Mouse (Mus musculus): ENCODE results near the gene Hoxd9. TPM values are rescaled to one million over a fixed set of nuclear protein-coding genes. Genes with fewer than 3 reads are reported as not detected.

The Hoxd9 gene
- total and polyA plus RNA-seq, 3 experiments: not detected

- TF ChIP-seq ZNF384 (IDR thresholded peaks at IDR 0.05; ENCODE audit: low read depth, low read length) (no peak), POLR2A (IDR thresholded peaks at IDR 0.05; ENCODE audit: low read depth, low read length) (no peak)
Measured at GRCm38 (mm10) chr2:74747661-74748141, 50.2 kb downstream of the Hoxd9 start (continued).

- dilution Hi-C loops (cut with MboI; ENCODE audit: extremely low pct_ligation_motif_present, extremely low pct_unique_long_range_greater_than_20kb, low sequenced_read_pairs): no loop called here
- Histone ChIP-seq H3K27me3 (replicated peaks) (no peaks in the 10 kb centered on the region), H3K27ac (ENCODE audit: insufficient read depth, low read depth) (no peak overlapping the region), H3K4me1 (ENCODE audit: control insufficient read depth in 1 of 2, insufficient read depth in 2 of 2) (peaks cover 0 to 12% of the 10 kb centered on the region in 2 experiments; a peak in 2 of 4 replicates), H3K79me2 (replicated peaks; ENCODE audit: control insufficient read depth, extremely low read depth, insufficient read depth, poor library complexity, severe bottlenecking) (no peaks in the 10 kb centered on the region), H3K36me3 (replicated peaks in 1 of 2; ENCODE audit: control insufficient read depth in 1 of 2, insufficient read depth in 1 of 2, low read length in 1 of 2) (peaks cover 8 to 20% of the 10 kb centered on the region in 2 experiments), H3K9me3 (replicated peaks; ENCODE audit: low read length) (peaks cover 8% of the 10 kb centered on the region), H3K4me2 (ENCODE audit: insufficient read depth, low read depth, poor library complexity, severe bottlenecking) (no peak overlapping the region), H3K4me3 (replicated peaks in 1 of 3; ENCODE audit: low read depth in 2 of 3, low read length in 2 of 3, poor library complexity in 1 of 3) (no peak overlapping the region), H3K9ac (ENCODE audit: insufficient read depth, low read depth) (no peak overlapping the region)
- DNase-seq (ENCODE audit: extremely low read depth): no peak
- in situ Hi-C loops (cut with MboI; ENCODE audit: low pct_ligation_motif_present, low pct_unique_long_range_greater_than_20kb, low sequenced_read_pairs): no loop called here
- no peak for TF ChIP-seq MEF2A (IDR thresholded peaks at IDR 0.05; ENCODE audit: borderline replicate concordance, low read depth, low read length)
- no peak for TF ChIP-seq HCFC1 (IDR thresholded peaks at IDR 0.05; ENCODE audit: low read depth, low read length)
- no peak for TF ChIP-seq ZC3H11A (IDR thresholded peaks at IDR 0.05; ENCODE audit: low read depth, low read length)
Measured at GRCm38 (mm10) chr2:74748436-74748995, 51.0 kb downstream of the Hoxd9 start.

GRCm38 (mm10) chr2:74749337-74750121 is 52.0 kb downstream of the Hoxd9 start:
- H3K4me1 ChIP-seq (ENCODE audit: control insufficient read depth in 1 of 2, insufficient read depth in 2 of 2): peaks cover 0 to 12% of the 10 kb centered on the region in 2 experiments; a peak in 2 of 4 replicates
- no peaks in the 10 kb centered on the region for H3K79me2 ChIP-seq (replicated peaks; ENCODE audit: control insufficient read depth, extremely low read depth, insufficient read depth, poor library complexity, severe bottlenecking)
- no peak overlapping the region for H3K9ac ChIP-seq (ENCODE audit: insufficient read depth, low read depth)
- dilution Hi-C loops (cut with MboI; ENCODE audit: extremely low pct_ligation_motif_present, extremely low pct_unique_long_range_greater_than_20kb, low sequenced_read_pairs): no loop called here
- TF ChIP-seq MEF2A (IDR thresholded peaks at IDR 0.05; ENCODE audit: borderline replicate concordance, low read depth, low read length) (no peak), MYC (IDR thresholded peaks at IDR 0.05; ENCODE audit: low read depth, low read length) (no peak), KAT2A (IDR thresholded peaks at IDR 0.05; ENCODE audit: insufficient replicate concordance, low read length) (no peak), RCOR1 (conservative IDR thresholded peaks at IDR 0.05; ENCODE audit: low read depth, low read length) (no peak), USF1 (IDR thresholded peaks at IDR 0.05; ENCODE audit: low read depth, low read length) (no peak), EP300 (IDR thresholded peaks at IDR 0.05; ENCODE audit: low read length) (no peak), GABPA (IDR thresholded peaks at IDR 0.05; ENCODE audit: insufficient replicate concordance, low read depth, low read length) (no peak), MAFK (IDR thresholded peaks at IDR 0.05; ENCODE audit: insufficient replicate concordance, low read length) (no peak), CTCF (conservative IDR thresholded peaks at IDR 0.05 in 1 of 2, IDR thresholded peaks at IDR 0.05 in 1 of 2; ENCODE audit: low read depth in 2 of 2, low read length in 2 of 2) (no peak), SMC3 (IDR thresholded peaks at IDR 0.05; ENCODE audit: low read depth, low read length) (no peak), NRF1 (IDR thresholded peaks at IDR 0.05; ENCODE audit: low read depth, low read length) (no peak)
- H3K4me3 ChIP-seq (replicated peaks in 1 of 3; ENCODE audit: low read depth in 2 of 3, low read length in 2 of 3, poor library complexity in 1 of 3): no peak overlapping the region
- H3K27ac ChIP-seq (ENCODE audit: insufficient read depth, low read depth): no peak overlapping the region
- in situ Hi-C loops (cut with MboI; ENCODE audit: low pct_ligation_motif_present, low pct_unique_long_range_greater_than_20kb, low sequenced_read_pairs): no loop called here
- H3K27me3 ChIP-seq (replicated peaks): no peaks in the 10 kb centered on the region
- peaks cover 8% of the 10 kb centered on the region for H3K9me3 ChIP-seq (replicated peaks; ENCODE audit: low read length)
- DNase-seq (ENCODE audit: extremely low read depth): no peak
- H3K4me2 ChIP-seq (ENCODE audit: insufficient read depth, low read depth, poor library complexity, severe bottlenecking): no peak overlapping the region
- peaks cover 8 to 18% of the 10 kb centered on the region in 2 experiments for H3K36me3 ChIP-seq (replicated peaks in 1 of 2; ENCODE audit: control insufficient read depth in 1 of 2, insufficient read depth in 1 of 2, low read length in 1 of 2)

Other genes with a start within 250 kb of the Hoxd9 start
- 21.1 and 21.2 TPM in 2 replicates for gene Lnpk, start 118.3 kb upstream of the Hoxd9 start, total RNA-seq (2012; rRNA removed)
- gene Lnpk, start 118.3 kb upstream of the Hoxd9 start, total RNA-seq (2014; rRNA removed): 51.7 and 61.1 TPM in 2 replicates
- gene Lnpk, start 118.3 kb upstream of the Hoxd9 start, polyA plus RNA-seq (2012; ENCODE audit: insufficient read length, low read depth): 32.9 and 37.1 TPM in 2 replicates
- gene Evx2, start 38.2 kb upstream of the Hoxd9 start, total RNA-seq (2012; rRNA removed): not detected in 2 replicates
- gene Evx2, start 38.2 kb upstream of the Hoxd9 start, total RNA-seq (2014; rRNA removed): not detected in 2 replicates
- not detected in 2 replicates for gene Evx2, start 38.2 kb upstream of the Hoxd9 start, polyA plus RNA-seq (2012; ENCODE audit: insufficient read length, low read depth)
- gene Hoxd13, start 29.4 kb upstream of the Hoxd9 start, total RNA-seq (2012; rRNA removed): not detected in 2 replicates
- not detected in 2 replicates for gene Hoxd13, start 29.4 kb upstream of the Hoxd9 start, total RNA-seq (2014; rRNA removed)
- not detected in 2 replicates for gene Hoxd13, start 29.4 kb upstream of the Hoxd9 start, polyA plus RNA-seq (2012; ENCODE audit: insufficient read length, low read depth)
- not detected in 2 replicates for gene Hoxd12, start 22.7 kb upstream of the Hoxd9 start, total RNA-seq (2012; rRNA removed)
- gene Hoxd12, start 22.7 kb upstream of the Hoxd9 start, total RNA-seq (2014; rRNA removed): not detected in 2 replicates
- gene Hoxd12, start 22.7 kb upstream of the Hoxd9 start, polyA plus RNA-seq (2012; ENCODE audit: insufficient read length, low read depth): not detected in 2 replicates
- gene Hoxd11, start 18.2 kb upstream of the Hoxd9 start, total RNA-seq (2012; rRNA removed): not detected in 2 replicates
- gene Hoxd11, start 18.2 kb upstream of the Hoxd9 start, total RNA-seq (2014; rRNA removed): not detected in 2 replicates
- not detected in 2 replicates for gene Hoxd11, start 18.2 kb upstream of the Hoxd9 start, polyA plus RNA-seq (2012; ENCODE audit: insufficient read length, low read depth)
- gene Hoxd10, start 5.8 kb upstream of the Hoxd9 start, total RNA-seq (2012; rRNA removed): not detected in 2 replicates
- not detected in 2 replicates for gene Hoxd10, start 5.8 kb upstream of the Hoxd9 start, total RNA-seq (2014; rRNA removed)
- gene Hoxd10, start 5.8 kb upstream of the Hoxd9 start, polyA plus RNA-seq (2012; ENCODE audit: insufficient read length, low read depth): not detected in 2 replicates
- not detected in 2 replicates for gene Hoxd8, start 6.9 kb downstream of the Hoxd9 start, total RNA-seq (2012; rRNA removed)
- 0.20 and 0.76 TPM in 2 replicates for gene Hoxd8, start 6.9 kb downstream of the Hoxd9 start, total RNA-seq (2014; rRNA removed)
- 0.15 and 0.31 TPM in 2 replicates for gene Hoxd8, start 6.9 kb downstream of the Hoxd9 start, polyA plus RNA-seq (2012; ENCODE audit: insufficient read length, low read depth)
- gene Hoxd3, start 14.2 kb downstream of the Hoxd9 start, total RNA-seq (2012; rRNA removed): 0.50 TPM in 1 of 2 replicates, not detected in the other
- 0.12 and 0.14 TPM in 2 replicates for gene Hoxd3, start 14.2 kb downstream of the Hoxd9 start, total RNA-seq (2014; rRNA removed)
- 1.0 and 1.1 TPM in 2 replicates for gene Hoxd3, start 14.2 kb downstream of the Hoxd9 start, polyA plus RNA-seq (2012; ENCODE audit: insufficient read length, low read depth)
- gene Hoxd4, start 14.2 kb downstream of the Hoxd9 start, total RNA-seq (2012; rRNA removed): 8.4 and 9.8 TPM in 2 replicates
- 6.0 and 7.2 TPM in 2 replicates for gene Hoxd4, start 14.2 kb downstream of the Hoxd9 start, total RNA-seq (2014; rRNA removed)
- gene Hoxd4, start 14.2 kb downstream of the Hoxd9 start, polyA plus RNA-seq (2012; ENCODE audit: insufficient read length, low read depth): 5.4 and 6.3 TPM in 2 replicates
- gene Gm28230, start 29.0 kb downstream of the Hoxd9 start, total RNA-seq (2012; rRNA removed): 0.80 and 0.89 TPM in 2 replicates
- gene Gm28230, start 29.0 kb downstream of the Hoxd9 start, total RNA-seq (2014; rRNA removed): 0.84 and 1.1 TPM in 2 replicates
- 0.85 and 1.7 TPM in 2 replicates for gene Gm28230, start 29.0 kb downstream of the Hoxd9 start, polyA plus RNA-seq (2012; ENCODE audit: insufficient read length, low read depth)
- not detected in 2 replicates for gene Hoxd1, start 65.3 kb downstream of the Hoxd9 start, total RNA-seq (2012; rRNA removed)
- not detected in 2 replicates for gene Hoxd1, start 65.3 kb downstream of the Hoxd9 start, total RNA-seq (2014; rRNA removed)
- gene Hoxd1, start 65.3 kb downstream of the Hoxd9 start, polyA plus RNA-seq (2012; ENCODE audit: insufficient read length, low read depth): not detected in 2 replicates
- 56.4 and 66.0 TPM in 2 replicates for gene Mtx2, start 128.1 kb downstream of the Hoxd9 start, total RNA-seq (2012; rRNA removed)
- 163 and 186 TPM in 2 replicates for gene Mtx2, start 128.1 kb downstream of the Hoxd9 start, total RNA-seq (2014; rRNA removed)
- gene Mtx2, start 128.1 kb downstream of the Hoxd9 start, polyA plus RNA-seq (2012; ENCODE audit: insufficient read length, low read depth): 111 and 129 TPM in 2 replicates

All from CH12.LX (cell line).